ENCODE assay signal across 25 mouse cellular contexts in the genomic region with DNA sequence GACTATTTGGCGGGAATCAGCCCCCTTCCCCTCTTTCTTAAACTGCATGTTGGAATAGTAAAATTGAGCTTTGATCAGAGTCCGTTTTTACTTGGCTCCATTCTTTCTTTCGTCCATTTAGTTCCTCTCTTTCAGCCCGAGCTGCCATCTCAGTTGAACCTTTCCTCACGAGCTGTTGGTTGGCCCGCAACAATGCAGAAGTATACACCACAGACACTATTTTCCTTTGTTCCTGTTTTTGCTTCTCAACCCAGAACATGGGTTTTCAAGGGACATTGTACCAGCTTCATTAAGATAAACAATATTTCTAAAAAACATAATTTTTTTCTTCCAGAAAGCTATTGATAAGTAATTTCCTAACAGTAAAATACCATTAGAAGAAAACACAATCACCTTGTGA. TPM values are rescaled to one million over a fixed set of nuclear protein-coding genes. Genes with fewer than 3 reads are reported as not detected.
A peak's percentile ranks its signal among the peaks of the same experiment; 100 is the strongest.
DNase-seq lines count a peak whose midpoint lies in the region; ATAC-seq and TF ChIP-seq lines count a peak whose summit lies in the region.
"Had no signal": no experiment of that assay in that cellular context is flagged by ENCODE, and none has a peak within 500 bp of the region (broad histone marks: within the 10 kb centered on the region; RNA-seq: fewer than 3 reads in every experiment).

No protein-coding gene starts in this region.

- peak; percentile 6 for DNase-seq in liver, adult 2 months (ENCODE audit: extremely low read depth, low read depth, low spot score)
- peak; percentile 7 for DNase-seq in MEL (ENCODE audit: low read depth, low spot score)
- DNase-seq in gastrocnemius, postnatal 14 days = no peak
- DNase-seq: adrenal gland, postnatal 10 days; cerebellum, adult 2 months; cerebellum, postnatal 14 days; gastrocnemius, postnatal 36 days; heart, postnatal 10 days; heart, postnatal 4 days had no signal

- no peaks in the 10 kb centered on the region for H3K36me3 ChIP-seq in liver, adult 2 months (ENCODE audit: control insufficient read depth, insufficient read depth, low read length)
- H3K36me3 ChIP-seq in liver, embryonic 12.5 days = no peaks in the 10 kb centered on the region
- no peaks in the 10 kb centered on the region for H3K36me3 ChIP-seq in MEL (ENCODE audit: control insufficient read depth in 1 of 2, insufficient read depth in 2 of 2, low read length in 2 of 2)
- H3K36me3 ChIP-seq in forebrain, embryonic 12.5 days (replicated peaks) = no peaks in the 10 kb centered on the region
- H3K36me3 ChIP-seq: embryonic facial prominence, embryonic 12.5 days; G1E; heart, embryonic 10.5 days; hindbrain, embryonic 13.5 days had no signal

- no peak overlapping the region for H3K4me2 ChIP-seq in liver, embryonic 12.5 days
- no peak overlapping the region for H3K4me2 ChIP-seq in forebrain, embryonic 12.5 days
- H3K4me2 ChIP-seq: embryonic facial prominence, embryonic 12.5 days; hindbrain, embryonic 13.5 days had no signal

- TF ChIP-seq POLR2A in liver, adult 2 months (IDR thresholded peaks at IDR 0.05; ENCODE audit: extremely low read depth, insufficient read depth, low read length) = no peak
- no peak for TF ChIP-seq POLR2A in MEL (IDR thresholded peaks at IDR 0.05; ENCODE audit: control insufficient read depth in 1 of 2, insufficient read depth in 1 of 2, low read depth in 1 of 2, low read length in 2 of 2, poor library complexity in 1 of 2)

- no peak overlapping the region for H3K4me3 ChIP-seq in liver, adult 2 months (ENCODE audit: insufficient read depth, low read depth, low read length)
- no peak overlapping the region for H3K4me3 ChIP-seq in liver, embryonic 12.5 days
- H3K4me3 ChIP-seq in MEL (ENCODE audit: control insufficient read depth in 1 of 2, insufficient read depth in 1 of 2, low read depth in 2 of 2, low read length in 2 of 2) = no peak overlapping the region
- no peak overlapping the region for H3K4me3 ChIP-seq in forebrain, embryonic 12.5 days (replicated peaks)
- H3K4me3 ChIP-seq: embryonic facial prominence, embryonic 12.5 days; heart, embryonic 10.5 days; hindbrain, embryonic 13.5 days had no signal

- H3K4me1 ChIP-seq in liver, adult 2 months (ENCODE audit: control insufficient read depth, insufficient read depth, low read length) = no peaks in the 10 kb centered on the region
- no peaks in the 10 kb centered on the region for H3K4me1 ChIP-seq in liver, embryonic 12.5 days
- H3K4me1 ChIP-seq in MEL (ENCODE audit: control insufficient read depth in 1 of 2, insufficient read depth in 2 of 2, low read length in 2 of 2) = no peaks in the 10 kb centered on the region
- H3K4me1 ChIP-seq in forebrain, embryonic 12.5 days = no peaks in the 10 kb centered on the region
- H3K4me1 ChIP-seq: embryonic facial prominence, embryonic 12.5 days; heart, embryonic 10.5 days; hindbrain, embryonic 13.5 days had no signal

- intact Hi-C loops in gastrocnemius, postnatal 14 days (cut with DNase I; ENCODE audit: low total_unique reads) = no loop called here

- H3K27me3 ChIP-seq in liver, adult 2 months (ENCODE audit: control insufficient read depth, insufficient read depth, low read length) = no peaks in the 10 kb centered on the region
- no peaks in the 10 kb centered on the region for H3K27me3 ChIP-seq in liver, embryonic 12.5 days (replicated peaks)
- H3K27me3 ChIP-seq in MEL (ENCODE audit: control insufficient read depth in 1 of 2, insufficient read depth in 2 of 2, low read length in 2 of 2) = no peaks in the 10 kb centered on the region
- H3K27me3 ChIP-seq in forebrain, embryonic 12.5 days = no peaks in the 10 kb centered on the region
- H3K27me3 ChIP-seq: embryonic facial prominence, embryonic 12.5 days; hindbrain, embryonic 13.5 days had no signal

- 89% methylated on average over 6 of the region's 6 CpGs for WGBS in liver, adult 2 months
- 65% methylated on average over 6 of the region's 6 CpGs for WGBS in liver, embryonic 12.5 days (ENCODE audit: insufficient replicate concordance)
- 87% methylated on average over 6 of the region's 6 CpGs for WGBS in forebrain, embryonic 12.5 days

- H3K9me3 ChIP-seq in liver, embryonic 12.5 days (replicated peaks) = peaks cover 1% of the 10 kb centered on the region; the same call in 1 of the 2 replicates
- no peaks in the 10 kb centered on the region for H3K9me3 ChIP-seq in MEL (replicated peaks; ENCODE audit: insufficient read depth, low read length)
- H3K9me3 ChIP-seq in forebrain, embryonic 12.5 days = 0 out of 2 replicates have a peak, but pooled peaks cover 3% of the 10 kb centered on the region
- H3K9me3 ChIP-seq: G1E; heart, embryonic 10.5 days had no signal

- no peak for TF ChIP-seq EP300 in MEL (IDR thresholded peaks at IDR 0.05; ENCODE audit: low read depth in 1 of 2, low read length in 2 of 2)

- H3K9ac ChIP-seq in liver, adult 2 months (ENCODE audit: low read depth, low read length) = no peak overlapping the region
- no peak overlapping the region for H3K9ac ChIP-seq in liver, embryonic 12.5 days
- H3K9ac ChIP-seq in MEL (ENCODE audit: control insufficient read depth, low read depth, low read length, poor library complexity, severe bottlenecking) = no peak overlapping the region
- H3K9ac ChIP-seq in forebrain, embryonic 12.5 days = no peak overlapping the region
- H3K9ac ChIP-seq: embryonic facial prominence, embryonic 12.5 days; hindbrain, embryonic 13.5 days had no signal

- ATAC-seq in liver, embryonic 12.5 days = no peak
- peak; percentile 98 for ATAC-seq in granulocyte monocyte progenitor cell, adult 5-6 weeks (replicated peaks; ENCODE audit: poor library complexity, severe bottlenecking)
- peak; percentile 82 for ATAC-seq in monocyte, adult 5-6 weeks (replicated peaks; ENCODE audit: insufficient number of reproducible peaks, low FRiP score, low TSS enrichment, poor library complexity, severe bottlenecking)
- no peak for ATAC-seq in forebrain, embryonic 12.5 days (ENCODE audit: low FRiP score)
- ATAC-seq in frontal cortex, adult (ENCODE audit: low TSS enrichment) = no peak
- ATAC-seq: CD4-positive, CD25-positive, alpha-beta regulatory T cell, adult 4 months; forebrain, embryonic 16.5 days had no signal

- no peak for TF ChIP-seq RAD21 in MEL (IDR thresholded peaks at IDR 0.05; ENCODE audit: low read depth, low read length)

- no peak overlapping the region for H3K27ac ChIP-seq in liver, adult 2 months (replicated peaks; ENCODE audit: insufficient read depth, low read depth, low read length)
- H3K27ac ChIP-seq in liver, embryonic 12.5 days = no peak overlapping the region
- H3K27ac ChIP-seq in MEL (ENCODE audit: control insufficient read depth, low read depth, low read length) = no peak overlapping the region
- no peak overlapping the region for H3K27ac ChIP-seq in forebrain, embryonic 12.5 days
- H3K27ac ChIP-seq: embryonic facial prominence, embryonic 12.5 days; heart, embryonic 10.5 days; hindbrain, embryonic 13.5 days had no signal

- no peak for TF ChIP-seq CTCF in liver, adult 2 months (IDR thresholded peaks at IDR 0.05; ENCODE audit: low read depth, low read length)
- no peak for TF ChIP-seq CTCF in MEL (IDR thresholded peaks at IDR 0.05 in 2 of 3, conservative IDR thresholded peaks at IDR 0.05 in 1 of 3; ENCODE audit: control insufficient read depth in 1 of 3, insufficient read depth in 1 of 3, low read depth in 2 of 3, low read length in 3 of 3, poor library complexity in 1 of 3, severe bottlenecking in 1 of 3)

- H3K79me2 ChIP-seq in liver, adult 2 months (ENCODE audit: control insufficient read depth, insufficient read depth, low read length) = no peaks in the 10 kb centered on the region
- no peaks in the 10 kb centered on the region for H3K79me2 ChIP-seq in MEL (ENCODE audit: control insufficient read depth, insufficient read depth, low read length, poor library complexity)

RNA-seq across cellular contexts. Expression of a gene that starts 4.7 kb away (rescaled TPM):
- not detected in 2 replicates for total RNA-seq in liver, adult 2 months (2014; rRNA removed)
- polyA plus RNA-seq in liver, adult 2 months (2012; rRNA removed) = not detected in 2 replicates
- polyA plus RNA-seq in liver, embryonic 12.5 days (2016; fragmentation: Nextera tagmentation; extraction: Ambion mirVana) = not detected in 2 replicates
- not detected in 2 replicates for total RNA-seq in MEL (2012; rRNA removed)
- polyA plus RNA-seq in MEL (2012; ENCODE audit: insufficient read depth in 1 of 2, insufficient read length in 2 of 2, low read depth in 1 of 2, low replicate concordance in 2 of 2, missing spikeins in 1 of 2) = not detected
- not detected in 2 replicates for total RNA-seq in granulocyte monocyte progenitor cell, adult 5-6 weeks (2014; fragmentation: Nextera tagmentation)
- total RNA-seq in granulocyte monocyte progenitor cell, adult 5-6 weeks (2017) = 0.36 TPM in 1 of 2 replicates, not detected in the other
- not detected in 3 replicates for total RNA-seq in monocyte, adult 5-6 weeks (2017)
- not detected in 2 replicates for polyA plus RNA-seq in forebrain, embryonic 12.5 days (2016; fragmentation: Nextera tagmentation; extraction: Ambion mirVana)
- total RNA-seq in gastrocnemius, postnatal 14 days (2021) = not detected
- total RNA-seq: adrenal gland, postnatal 10 days; gastrocnemius, adult 18-20 months; gastrocnemius, postnatal 36 days; heart, adult 18-20 months; heart, postnatal 10 days; heart, postnatal 4 days had no signal
- polyA plus RNA-seq: CD4-positive, CD25-positive, alpha-beta regulatory T cell, adult 4 months; cerebellum, adult 2 months; cortical plate, adult 2 months; embryonic facial prominence, embryonic 12.5 days; forebrain, embryonic 11.5 days; forebrain, embryonic 16.5 days; G1E; heart, embryonic 10.5 days; heart, embryonic 14.5 days; hindbrain, embryonic 13.5 days had no signal

RNA-seq across cellular contexts. Expression of a gene that starts 19.8 kb away (rescaled TPM):
- not detected in 2 replicates for total RNA-seq in liver, adult 2 months (2014; rRNA removed)
- not detected in 2 replicates for polyA plus RNA-seq in liver, adult 2 months (2012; rRNA removed)
- polyA plus RNA-seq in liver, embryonic 12.5 days (2016; fragmentation: Nextera tagmentation; extraction: Ambion mirVana) = not detected in 2 replicates
- total RNA-seq in MEL (2012; rRNA removed) = not detected in 2 replicates
- polyA plus RNA-seq in MEL (2012; ENCODE audit: insufficient read depth in 1 of 2, insufficient read length in 2 of 2, low read depth in 1 of 2, low replicate concordance in 2 of 2, missing spikeins in 1 of 2) = not detected
- not detected in 2 replicates for total RNA-seq in granulocyte monocyte progenitor cell, adult 5-6 weeks (2014; fragmentation: Nextera tagmentation)
- total RNA-seq in granulocyte monocyte progenitor cell, adult 5-6 weeks (2017) = not detected in 2 replicates
- not detected in 3 replicates for total RNA-seq in monocyte, adult 5-6 weeks (2017)
- not detected in 2 replicates for polyA plus RNA-seq in forebrain, embryonic 12.5 days (2016; fragmentation: Nextera tagmentation; extraction: Ambion mirVana)
- not detected for total RNA-seq in gastrocnemius, postnatal 14 days (2021)
- total RNA-seq: adrenal gland, postnatal 10 days; gastrocnemius, adult 18-20 months; gastrocnemius, postnatal 36 days; heart, adult 18-20 months; heart, postnatal 10 days; heart, postnatal 4 days had no signal
- polyA plus RNA-seq: CD4-positive, CD25-positive, alpha-beta regulatory T cell, adult 4 months; cerebellum, adult 2 months; cortical plate, adult 2 months; embryonic facial prominence, embryonic 12.5 days; forebrain, embryonic 11.5 days; forebrain, embryonic 16.5 days; G1E; heart, embryonic 10.5 days; heart, embryonic 14.5 days; hindbrain, embryonic 13.5 days had no signal

RNA-seq across cellular contexts. Expression of a gene that starts 30.8 kb away (rescaled TPM):
- total RNA-seq in liver, adult 2 months (2014; rRNA removed) = not detected in 2 replicates
- not detected in 2 replicates for polyA plus RNA-seq in liver, adult 2 months (2012; rRNA removed)
- not detected in 2 replicates for polyA plus RNA-seq in liver, embryonic 12.5 days (2016; fragmentation: Nextera tagmentation; extraction: Ambion mirVana)
- total RNA-seq in MEL (2012; rRNA removed) = not detected in 2 replicates
- not detected for polyA plus RNA-seq in MEL (2012; ENCODE audit: insufficient read depth in 1 of 2, insufficient read length in 2 of 2, low read depth in 1 of 2, low replicate concordance in 2 of 2, missing spikeins in 1 of 2)
- total RNA-seq in granulocyte monocyte progenitor cell, adult 5-6 weeks (2014; fragmentation: Nextera tagmentation) = not detected in 2 replicates
- not detected in 2 replicates for total RNA-seq in granulocyte monocyte progenitor cell, adult 5-6 weeks (2017)
- total RNA-seq in monocyte, adult 5-6 weeks (2017) = not detected in 3 replicates
- not detected in 2 replicates for polyA plus RNA-seq in forebrain, embryonic 12.5 days (2016; fragmentation: Nextera tagmentation; extraction: Ambion mirVana)
- total RNA-seq in gastrocnemius, postnatal 14 days (2021) = not detected
- total RNA-seq: adrenal gland, postnatal 10 days; gastrocnemius, adult 18-20 months; gastrocnemius, postnatal 36 days; heart, adult 18-20 months; heart, postnatal 10 days; heart, postnatal 4 days had no signal
- polyA plus RNA-seq: CD4-positive, CD25-positive, alpha-beta regulatory T cell, adult 4 months; cerebellum, adult 2 months; cortical plate, adult 2 months; embryonic facial prominence, embryonic 12.5 days; forebrain, embryonic 11.5 days; forebrain, embryonic 16.5 days; G1E; heart, embryonic 10.5 days; heart, embryonic 14.5 days; hindbrain, embryonic 13.5 days had no signal

RNA-seq across cellular contexts. Expression of a gene that starts 31.1 kb away (rescaled TPM):
- total RNA-seq in liver, adult 2 months (2014; rRNA removed) = not detected in 2 replicates
- not detected in 2 replicates for polyA plus RNA-seq in liver, adult 2 months (2012; rRNA removed)
- polyA plus RNA-seq in liver, embryonic 12.5 days (2016; fragmentation: Nextera tagmentation; extraction: Ambion mirVana) = not detected in 2 replicates
- not detected in 2 replicates for total RNA-seq in MEL (2012; rRNA removed)
- polyA plus RNA-seq in MEL (2012; ENCODE audit: insufficient read depth in 1 of 2, insufficient read length in 2 of 2, low read depth in 1 of 2, low replicate concordance in 2 of 2, missing spikeins in 1 of 2) = not detected
- total RNA-seq in granulocyte monocyte progenitor cell, adult 5-6 weeks (2014; fragmentation: Nextera tagmentation) = not detected in 2 replicates
- not detected in 2 replicates for total RNA-seq in granulocyte monocyte progenitor cell, adult 5-6 weeks (2017)
- total RNA-seq in monocyte, adult 5-6 weeks (2017) = not detected in 3 replicates
- not detected in 2 replicates for polyA plus RNA-seq in forebrain, embryonic 12.5 days (2016; fragmentation: Nextera tagmentation; extraction: Ambion mirVana)
- total RNA-seq in gastrocnemius, postnatal 14 days (2021) = not detected
- total RNA-seq: adrenal gland, postnatal 10 days; gastrocnemius, adult 18-20 months; gastrocnemius, postnatal 36 days; heart, adult 18-20 months; heart, postnatal 10 days; heart, postnatal 4 days had no signal
- polyA plus RNA-seq: CD4-positive, CD25-positive, alpha-beta regulatory T cell, adult 4 months; cerebellum, adult 2 months; cortical plate, adult 2 months; embryonic facial prominence, embryonic 12.5 days; forebrain, embryonic 11.5 days; forebrain, embryonic 16.5 days; G1E; heart, embryonic 10.5 days; heart, embryonic 14.5 days; hindbrain, embryonic 13.5 days had no signal

RNA-seq across cellular contexts. Expression of a gene that starts 43.7 kb away (rescaled TPM):
- total RNA-seq in liver, adult 2 months (2014; rRNA removed) = not detected in 2 replicates
- polyA plus RNA-seq in liver, adult 2 months (2012; rRNA removed) = not detected in 2 replicates
- polyA plus RNA-seq in liver, embryonic 12.5 days (2016; fragmentation: Nextera tagmentation; extraction: Ambion mirVana) = not detected in 2 replicates
- total RNA-seq in MEL (2012; rRNA removed) = not detected in 2 replicates
- not detected for polyA plus RNA-seq in MEL (2012; ENCODE audit: insufficient read depth in 1 of 2, insufficient read length in 2 of 2, low read depth in 1 of 2, low replicate concordance in 2 of 2, missing spikeins in 1 of 2)
- not detected in 2 replicates for total RNA-seq in granulocyte monocyte progenitor cell, adult 5-6 weeks (2014; fragmentation: Nextera tagmentation)
- not detected in 2 replicates for total RNA-seq in granulocyte monocyte progenitor cell, adult 5-6 weeks (2017)
- not detected in 3 replicates for total RNA-seq in monocyte, adult 5-6 weeks (2017)
- polyA plus RNA-seq in forebrain, embryonic 12.5 days (2016; fragmentation: Nextera tagmentation; extraction: Ambion mirVana) = not detected in 2 replicates
- total RNA-seq in gastrocnemius, postnatal 14 days (2021) = not detected
- total RNA-seq: adrenal gland, postnatal 10 days; gastrocnemius, adult 18-20 months; gastrocnemius, postnatal 36 days; heart, adult 18-20 months; heart, postnatal 10 days; heart, postnatal 4 days had no signal
- polyA plus RNA-seq: cerebellum, adult 2 months; cortical plate, adult 2 months; embryonic facial prominence, embryonic 12.5 days; forebrain, embryonic 11.5 days; forebrain, embryonic 16.5 days; G1E; heart, embryonic 10.5 days; heart, embryonic 14.5 days; hindbrain, embryonic 13.5 days had no signal

Comparison
In these comparisons a context has a peak if more than half of its experiments do, and no peak if none do; other contexts are left out.
1. ATAC-seq: peak in granulocyte monocyte progenitor cell, adult 5-6 weeks (single experiment) and monocyte, adult 5-6 weeks (single experiment); none in liver, embryonic 12.5 days (single experiment), forebrain, embryonic 12.5 days (single experiment) and frontal cortex, adult (single experiment).